Comparison of ENCODE assay signal across 14 mouse cellular contexts in the genomic region with DNA sequence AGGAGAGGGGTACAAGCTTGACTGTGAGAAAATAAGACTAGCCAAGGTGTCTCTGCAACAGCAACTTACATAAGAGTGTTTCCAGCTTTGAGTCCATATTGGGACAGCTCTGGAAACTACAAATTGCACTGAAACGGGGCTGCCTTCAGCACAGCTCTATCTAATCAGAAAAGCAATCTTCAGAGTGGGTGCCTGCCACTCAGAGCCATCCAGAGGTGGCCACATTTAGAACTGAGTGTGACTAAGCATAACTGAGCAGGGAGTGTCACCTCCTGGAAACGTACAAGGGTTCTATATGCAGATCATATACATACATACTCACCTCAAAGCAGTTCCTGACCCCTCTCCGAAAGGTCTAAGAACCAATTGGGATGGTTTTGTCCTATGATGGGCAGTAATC.
DNase-seq lines count a peak whose midpoint lies in the region; ATAC-seq and TF ChIP-seq lines count a peak whose summit lies in the region.
"Had no signal": no experiment of that assay in that cellular context is flagged by ENCODE, and none has a peak within 500 bp of the region (broad histone marks: within the 10 kb centered on the region; RNA-seq: fewer than 3 reads in every experiment).

No protein-coding gene starts in this region.

- peak; percentile 48 for ATAC-seq in lung, postnatal 0 days
- peak; percentile 62 for ATAC-seq in intestine, embryonic 16.5 days
- ATAC-seq: inflammation-experienced regulatory T-cells, adult 6 months had no signal

- no peaks in the 10 kb centered on the region for H3K27me3 ChIP-seq in heart, adult 2 months (ENCODE audit: control insufficient read depth, insufficient read depth, low read length)
- H3K27me3 ChIP-seq in lung, postnatal 0 days (replicated peaks; ENCODE audit: insufficient read depth, low read length) = no peaks in the 10 kb centered on the region
- H3K27me3 ChIP-seq in intestine, embryonic 16.5 days (replicated peaks; ENCODE audit: control insufficient read depth, insufficient read depth, low read length) = no peaks in the 10 kb centered on the region

- 53% methylated on average over 3 of the region's 3 CpGs for WGBS in heart, adult 2 months
- 46% methylated on average over 3 of the region's 3 CpGs for WGBS in lung, postnatal 0 days
- 66% methylated on average over 3 of the region's 3 CpGs for WGBS in intestine, embryonic 16.5 days

- no peak for TF ChIP-seq CTCF in heart, adult 2 months (IDR thresholded peaks at IDR 0.05)
- no peak for TF ChIP-seq CTCF in lung, postnatal 0 days (IDR thresholded peaks at IDR 0.05)

- no peaks in the 10 kb centered on the region for H3K9me3 ChIP-seq in lung, postnatal 0 days (ENCODE audit: low read length)
- no peaks in the 10 kb centered on the region for H3K9me3 ChIP-seq in intestine, embryonic 16.5 days (ENCODE audit: control insufficient read depth, low read length)
- H3K9me3 ChIP-seq: hindbrain, embryonic 10.5 days had no signal

- no peak overlapping the region for H3K4me2 ChIP-seq in lung, postnatal 0 days (replicated peaks; ENCODE audit: low read depth, low read length)
- H3K4me2 ChIP-seq in intestine, embryonic 16.5 days (ENCODE audit: low read depth, low read length) = no peak overlapping the region
- H3K4me2 ChIP-seq: midbrain, embryonic 11.5 days had no signal

- no peak overlapping the region for H3K9ac ChIP-seq in heart, adult 2 months (ENCODE audit: low read depth, low read length)
- no peak overlapping the region for H3K9ac ChIP-seq in lung, postnatal 0 days (replicated peaks; ENCODE audit: low read depth)
- H3K9ac ChIP-seq in intestine, embryonic 16.5 days (ENCODE audit: low read depth, low read length) = no peak overlapping the region

- peaks cover 3% of the 10 kb centered on the region; the same call in 1 of the 2 replicates for H3K79me2 ChIP-seq in heart, adult 2 months (replicated peaks; ENCODE audit: control insufficient read depth, insufficient read depth, low read length)

- peak overlapping the region; percentile 62; the same call in 1 of the 2 replicates for H3K27ac ChIP-seq in heart, adult 2 months
- no peak overlapping the region for H3K27ac ChIP-seq in lung, postnatal 0 days (ENCODE audit: low read length)
- no peak overlapping the region for H3K27ac ChIP-seq in intestine, embryonic 16.5 days (ENCODE audit: low read length)
- H3K27ac ChIP-seq: hindbrain, embryonic 10.5 days; kidney, postnatal 0 days had no signal

- intact Hi-C loops in heart, adult 2 months (cut with DNase I) = loop anchor here (2.0 kb wide), 1 partner anchor 24 kb away; no protein-coding TSS in a partner anchor

- TF ChIP-seq POLR2A in heart, adult 2 months (IDR thresholded peaks at IDR 0.05; ENCODE audit: insufficient read depth, low read depth, low read length) = no peak

- H3K4me3 ChIP-seq in heart, adult 2 months = no peak overlapping the region
- H3K4me3 ChIP-seq in lung, postnatal 0 days (ENCODE audit: low read depth, low read length) = no peak overlapping the region
- no peak overlapping the region for H3K4me3 ChIP-seq in intestine, embryonic 16.5 days (ENCODE audit: low read length)
- H3K4me3 ChIP-seq: hindbrain, embryonic 10.5 days had no signal

- DNase-seq in heart, adult 2 months = no peak
- no peak for DNase-seq in heart, adult 8-10 months (ENCODE audit: low spot score)
- peak; percentile 11 for DNase-seq in lung, postnatal 0 days (ENCODE audit: low spot score)
- no peak for DNase-seq in lung, adult 18-20 months
- DNase-seq in yolk sac, embryonic 10.5 days (ENCODE audit: low spot score) = no peak
- DNase-seq in urinary bladder, adult 2 months (ENCODE audit: low spot score) = no peak
- no peak for DNase-seq in layer of hippocampus, adult 18-20 months (ENCODE audit: low spot score in 2 of 2)
- DNase-seq: cerebellum, adult 8-10 months; gastrocnemius, postnatal 14 days had no signal

- TF ChIP-seq EP300 in heart, adult 2 months (IDR thresholded peaks at IDR 0.05; ENCODE audit: insufficient read depth, low read depth, low read length) = no peak
- no peak for TF ChIP-seq EP300 in lung, postnatal 0 days (IDR thresholded peaks at IDR 0.05)

- H3K4me1 ChIP-seq in heart, adult 2 months (ENCODE audit: control insufficient read depth, insufficient read depth, low read length) = peaks cover 16% of the 10 kb centered on the region
- H3K4me1 ChIP-seq in lung, postnatal 0 days (ENCODE audit: insufficient read depth, low read depth, low read length) = peaks cover 2% of the 10 kb centered on the region; the same call in 1 of the 2 replicates
- peaks cover 8% of the 10 kb centered on the region for H3K4me1 ChIP-seq in intestine, embryonic 16.5 days (ENCODE audit: control insufficient read depth, insufficient read depth, low read length)

- peaks cover 32% of the 10 kb centered on the region for H3K36me3 ChIP-seq in heart, adult 2 months (ENCODE audit: control insufficient read depth, insufficient read depth, low read length)
- H3K36me3 ChIP-seq in lung, postnatal 0 days (ENCODE audit: insufficient read depth, low read length) = no peaks in the 10 kb centered on the region
- 0 out of 2 replicates have a peak, but pooled peaks cover 3% of the 10 kb centered on the region for H3K36me3 ChIP-seq in intestine, embryonic 16.5 days (ENCODE audit: control insufficient read depth, insufficient read depth, low read length)
- H3K36me3 ChIP-seq: hindbrain, embryonic 10.5 days had no signal
